ENCODE assay signal across 8 mouse cellular contexts in the genomic region with DNA sequence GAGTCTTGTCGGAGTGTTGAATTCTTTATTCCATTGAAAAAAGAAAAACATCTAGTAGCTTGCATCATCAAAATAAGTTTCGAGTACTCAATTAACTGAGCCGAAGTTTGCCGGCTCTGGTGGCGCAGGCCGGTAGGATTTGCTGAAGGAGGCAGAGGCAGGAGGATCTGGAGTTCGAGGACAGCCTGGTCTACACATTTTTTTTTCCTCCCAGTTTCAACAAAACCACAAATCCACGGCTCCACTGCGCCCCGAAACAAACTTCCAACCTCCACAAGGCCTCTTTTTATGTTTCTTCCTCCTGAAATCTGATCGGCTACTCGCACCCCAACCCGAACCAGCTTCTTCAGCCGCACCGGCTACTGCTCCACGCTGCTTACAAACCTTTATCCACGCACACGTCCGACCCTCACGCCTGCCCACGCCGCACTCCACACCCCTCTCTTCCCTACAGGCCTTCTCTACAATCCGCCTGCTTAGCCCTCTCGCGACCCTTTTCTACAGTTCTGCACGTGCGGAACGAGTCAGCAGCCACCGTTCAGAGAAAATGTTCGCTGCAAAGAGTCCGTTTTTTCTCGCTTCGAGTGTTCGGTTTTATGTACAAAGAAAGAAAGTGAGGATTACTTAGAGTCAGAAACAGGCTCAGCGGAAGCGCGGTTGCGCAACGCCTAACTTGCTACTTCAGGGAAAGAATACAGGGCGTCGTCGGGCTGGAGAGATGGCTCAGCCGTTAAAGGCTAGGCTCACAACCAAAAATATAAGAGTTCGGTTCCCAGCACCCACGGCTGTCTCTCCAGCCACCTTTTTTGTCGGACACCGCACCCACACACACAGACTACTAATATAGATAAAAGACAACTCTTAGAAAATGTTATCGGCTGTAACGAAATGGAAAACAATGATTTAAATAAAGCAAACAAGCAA. TPM values are rescaled to one million over a fixed set of nuclear protein-coding genes. Genes with fewer than 3 reads are reported as not detected.
DNase-seq lines count a peak whose midpoint lies in the region; ATAC-seq lines count a peak whose summit lies in the region.

No protein-coding gene starts in this region.

- H3K9me3 ChIP-seq in hindbrain, embryonic 14.5 days (ENCODE audit: control insufficient read depth, low read length), result no peaks in the 10 kb centered on the region

- peak overlapping the region; percentile 67 for H3K4me2 ChIP-seq in hindbrain, embryonic 14.5 days (replicated peaks)

- H3K27me3 ChIP-seq in hindbrain, embryonic 14.5 days (ENCODE audit: control insufficient read depth, insufficient read depth, low read length), result no peaks in the 10 kb centered on the region

- H3K27ac ChIP-seq in hindbrain, embryonic 14.5 days, result peak overlapping the region; percentile 92

- no peaks in the 10 kb centered on the region for H3K36me3 ChIP-seq in hindbrain, embryonic 14.5 days (replicated peaks; ENCODE audit: control insufficient read depth, insufficient read depth)

- peak overlapping the region; percentile 89 for H3K9ac ChIP-seq in hindbrain, embryonic 14.5 days

- H3K4me3 ChIP-seq in hindbrain, embryonic 14.5 days (replicated peaks; ENCODE audit: low read length), result peak overlapping the region; percentile 89

- 0% methylated on average over 49 of the region's 49 CpGs for WGBS in hindbrain, embryonic 14.5 days

- peak; percentile 59 for ATAC-seq in hindbrain, embryonic 14.5 days (ENCODE audit: low FRiP score)

- H3K4me1 ChIP-seq in hindbrain, embryonic 14.5 days (replicated peaks; ENCODE audit: control insufficient read depth, insufficient read depth, low read length), result 0 out of 2 replicates have a peak, but pooled peaks cover 14% of the 10 kb centered on the region

- DNase-seq in T-cell, adult 2 months (ENCODE audit: low spot score), result peak; percentile 89
- DNase-seq in cerebellum, postnatal 14 days, result peak; percentile 89
- DNase-seq in frontal cortex, postnatal 14 days (ENCODE audit: low spot score in 2 of 2), result peak; percentile 88 to 91
- DNase-seq in hindbrain, embryonic 14.5 days (ENCODE audit: low spot score), result peak; percentile 99
- peak; percentile 90 to 91 for DNase-seq in layer of hippocampus, postnatal 36 days
- peak; percentile 92 for DNase-seq in lung, postnatal 25 days (ENCODE audit: low spot score)
- peak; percentile 92 for DNase-seq in retina, postnatal 1 day
- peak; percentile 88 for DNase-seq in thymus, postnatal 4 days

RNA-seq across cellular contexts. Expression of a gene that starts 12.5 kb away (rescaled TPM):
- not detected in 2 replicates for polyA plus RNA-seq in hindbrain, embryonic 14.5 days (2014; fragmentation: Nextera tagmentation; extraction: Ambion mirVana)
- not detected for total RNA-seq in layer of hippocampus, postnatal 36 days (2021)

RNA-seq across cellular contexts. Expression of a gene that starts 12.5 kb away (rescaled TPM):
- not detected in 2 replicates for polyA plus RNA-seq in hindbrain, embryonic 14.5 days (2014; fragmentation: Nextera tagmentation; extraction: Ambion mirVana)
- not detected for total RNA-seq in layer of hippocampus, postnatal 36 days (2021)

RNA-seq across cellular contexts. Expression of a gene that starts 48.8 kb away (rescaled TPM):
- not detected in 2 replicates for polyA plus RNA-seq in hindbrain, embryonic 14.5 days (2014; fragmentation: Nextera tagmentation; extraction: Ambion mirVana)
- total RNA-seq in layer of hippocampus, postnatal 36 days (2021), result not detected

RNA-seq across cellular contexts. Expression of a gene that starts 49.6 kb away (rescaled TPM):
- polyA plus RNA-seq in hindbrain, embryonic 14.5 days (2014; fragmentation: Nextera tagmentation; extraction: Ambion mirVana), result 0.23 TPM in 1 of 2 replicates, not detected in the other
- not detected for total RNA-seq in layer of hippocampus, postnatal 36 days (2021)

RNA-seq across cellular contexts. Expression of a gene that starts 52.3 kb away (rescaled TPM):
- 0.52 TPM in 2 replicates for polyA plus RNA-seq in hindbrain, embryonic 14.5 days (2014; fragmentation: Nextera tagmentation; extraction: Ambion mirVana)
- total RNA-seq in layer of hippocampus, postnatal 36 days (2021), result 1 to 10 TPM; 2.1 to 2.2 TPM

Comparison
In these comparisons a context has a peak if more than half of its experiments do, and no peak if none do; other contexts are left out.
1. Peak in every context shown above with its lines: DNase-seq, ATAC-seq, H3K4me3 ChIP-seq and H3K27ac ChIP-seq.